Mouse (Mus musculus): ENCODE data around the gene Kif22. TPM values are rescaled to one million over a fixed set of nuclear protein-coding genes. Genes with fewer than 3 reads are reported as not detected.

Gene Kif22
- total RNA-seq, 2 experiments from 2014 or later: 4.4 to 9.7 TPM

- intact Hi-C loops (cut with DNase I): loop anchor here (1.0 to 5.0 kb wide), 6 partner anchors 51 to 228 kb away; partner anchors contain the start of genes Cdiptos, Mylpf, Sez6l2 and Taok2
- TF ChIP-seq CTCF (IDR thresholded peaks at IDR 0.05): no peak
- DNase-seq (ENCODE audit: extremely low spot score in 1 of 2, low spot score in 2 of 2): peak; percentile 99
- peak within 1 kb of the TSS; percentile 56 for H3K4me3 ChIP-seq
- H3K27ac ChIP-seq: peak within 1 kb of the TSS; percentile 97
Observed at GRCm38 (mm10) chr7:127026984-127027726, 15.1 kb downstream of the Kif22 start, which contains the start of gene Maz. Gene Maz (minus strand): TSS chr7:127027037.

GRCm38 (mm10) chr7:127026616-127026983 is 15.7 kb downstream of the Kif22 start:
- DNase-seq (ENCODE audit: extremely low spot score in 1 of 2, low spot score in 2 of 2): peak; percentile 61 to 73
- peak overlapping the region; percentile 94 for H3K27ac ChIP-seq
- peak overlapping the region; percentile 48 for H3K4me3 ChIP-seq
- TF ChIP-seq CTCF (IDR thresholded peaks at IDR 0.05): no peak
- intact Hi-C loops (cut with DNase I): loop anchor here (2.0 to 5.0 kb wide), 2 partner anchors 76 to 144 kb away; partner anchors contain the start of genes Sez6l2 and Taok2

GRCm38 (mm10) chr7:127026161-127026600 is 16.1 kb downstream of the Kif22 start:
- intact Hi-C loops (cut with DNase I): loop anchor here (2.0 to 5.0 kb wide), 2 partner anchors 75 to 144 kb away; partner anchors contain the start of genes Sez6l2 and Taok2
- DNase-seq (ENCODE audit: extremely low spot score in 1 of 2, low spot score in 2 of 2): peak; percentile 62 to 69
- Histone ChIP-seq H3K27ac (peak overlapping the region; percentile 97), H3K4me3 (peak overlapping the region; percentile 56)
- no peak for TF ChIP-seq CTCF (IDR thresholded peaks at IDR 0.05)

- Histone ChIP-seq H3K27ac (peak overlapping the region; percentile 97), H3K4me3 (peak overlapping the region; percentile 56)
- TF ChIP-seq CTCF (IDR thresholded peaks at IDR 0.05): no peak
- intact Hi-C loops (cut with DNase I): loop anchor here (2.0 to 5.0 kb wide), 2 partner anchors 75 to 143 kb away; partner anchors contain the start of genes Sez6l2 and Taok2
- peak; percentile 47 to 52 for DNase-seq (ENCODE audit: extremely low spot score in 1 of 2, low spot score in 2 of 2)
Observed at GRCm38 (mm10) chr7:127025556-127026160, 16.6 kb downstream of the Kif22 start.

- peak overlapping the region; percentile 97 for H3K27ac ChIP-seq
- intact Hi-C loops (cut with DNase I): loop anchor here (5.0 kb wide), 2 partner anchors 143 to 203 kb away; partner anchors contain the start of gene Taok2
- H3K4me3 ChIP-seq: peak overlapping the region; percentile 56
- peak; percentile 78 for DNase-seq (ENCODE audit: extremely low spot score in 1 of 2, low spot score in 2 of 2)
- TF ChIP-seq CTCF (IDR thresholded peaks at IDR 0.05): peak; percentile 45
Observed at GRCm38 (mm10) chr7:127024755-127025555, 17.3 kb downstream of the Kif22 start.

- peak overlapping the region; percentile 97 for H3K27ac ChIP-seq
- no peak for DNase-seq (ENCODE audit: extremely low spot score in 1 of 2, low spot score in 2 of 2)
- peak overlapping the region; percentile 56 for H3K4me3 ChIP-seq
- TF ChIP-seq CTCF (IDR thresholded peaks at IDR 0.05): no peak
- intact Hi-C loops (cut with DNase I): loop anchor here (5.0 kb wide), 1 partner anchor 202 kb away; no protein-coding TSS in a partner anchor
Observed at GRCm38 (mm10) chr7:127023896-127024690, 18.2 kb downstream of the Kif22 start.

- TF ChIP-seq CTCF (IDR thresholded peaks at IDR 0.05): no peak
- intact Hi-C loops (cut with DNase I): loop anchor here (5.0 kb wide), 1 partner anchor 201 kb away; no protein-coding TSS in a partner anchor
- peak overlapping the region; percentile 56 for H3K4me3 ChIP-seq
- H3K27ac ChIP-seq: peak overlapping the region; percentile 95
- DNase-seq (ENCODE audit: extremely low spot score in 1 of 2, low spot score in 2 of 2): peak in 1 of 2 experiments; percentile 19
Observed at GRCm38 (mm10) chr7:127023272-127023691, 19.0 kb downstream of the Kif22 start.

GRCm38 (mm10) chr7:127022528-127023271 is 19.6 kb downstream of the Kif22 start:
- DNase-seq (ENCODE audit: extremely low spot score in 1 of 2, low spot score in 2 of 2): no peak
- intact Hi-C loops (cut with DNase I): loop anchor here (5.0 kb wide), 1 partner anchor 200 kb away; no protein-coding TSS in a partner anchor
- Histone ChIP-seq H3K4me3 (no peak overlapping the region), H3K27ac (peak overlapping the region; percentile 95)
- TF ChIP-seq CTCF (IDR thresholded peaks at IDR 0.05): no peak

- intact Hi-C loops (cut with DNase I): loop anchor here (5.0 kb wide), 1 partner anchor 200 kb away; no protein-coding TSS in a partner anchor
- DNase-seq (ENCODE audit: extremely low spot score in 1 of 2, low spot score in 2 of 2): no peak
- no peak for TF ChIP-seq CTCF (IDR thresholded peaks at IDR 0.05)
- Histone ChIP-seq H3K27ac (peak overlapping the region; percentile 95), H3K4me3 (peak overlapping the region; percentile 69)
Observed at GRCm38 (mm10) chr7:127021563-127022527, 20.4 kb downstream of the Kif22 start.

Measured in left cerebral cortex, adult 2 months (tissue).